Mouse (Mus musculus) adrenal gland, adult 8-10 months (tissue): ENCODE results near the gene Ap2s1. TPM values are rescaled to one million over a fixed set of nuclear protein-coding genes. Genes with fewer than 3 reads are reported as not detected.

Experiments used
- DNase-seq: peaks from one replicate; pipeline ENCODE4 v3.0.0; 2022
- total RNA-seq, 4 experiments: library from RNA; stranded (reverse); gene quantifications; 2 replicates each; pipeline ENCODE4 v1.2.4; 2022

Gene Ap2s1
- total RNA-seq, 4 experiments from 2014 or later: 127 to 153 (median 133) TPM

GRCm38 (mm10) chr7:16755362-16756017 lies 17.3 kb downstream of the Ap2s1 start:
- no peak for DNase-seq

DNA sequence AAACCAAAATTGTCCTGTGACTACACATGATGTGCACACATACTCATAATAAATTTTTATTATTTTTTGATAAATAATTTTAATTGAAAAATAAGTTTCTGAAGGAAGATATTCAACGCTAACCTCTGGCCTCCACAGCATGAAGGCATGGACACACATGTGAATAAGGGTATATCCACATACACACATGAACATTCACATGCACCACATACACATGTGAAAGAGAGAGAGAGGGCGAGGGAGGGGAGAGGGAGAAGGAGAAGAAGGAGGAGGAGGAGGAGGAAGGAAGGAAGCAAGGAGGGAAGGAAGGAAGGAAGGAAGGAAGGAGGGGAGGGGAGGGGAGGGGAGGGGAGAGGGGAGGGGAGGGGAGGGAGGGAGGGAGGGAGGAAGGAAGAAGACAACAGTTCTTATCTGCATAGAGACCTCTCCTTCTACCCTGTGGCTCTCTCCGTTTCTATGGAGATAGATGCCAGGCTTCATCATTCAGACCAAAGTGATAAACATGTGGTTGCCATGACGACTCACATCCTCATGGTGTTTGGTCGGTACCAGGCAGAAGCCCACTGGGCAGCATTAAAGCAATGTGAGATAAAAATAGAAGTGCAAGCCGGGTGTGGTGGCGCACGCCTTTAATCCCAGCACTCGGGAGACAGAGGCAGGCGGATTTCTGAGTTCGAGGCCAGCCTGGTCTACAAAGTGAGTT lies 20.8 kb downstream of the Ap2s1 start:
- DNase-seq: no peak

- no peak for DNase-seq
Measured at GRCm38 (mm10) chr7:16760292-16760691, 22.1 kb downstream of the Ap2s1 start.

DNA sequence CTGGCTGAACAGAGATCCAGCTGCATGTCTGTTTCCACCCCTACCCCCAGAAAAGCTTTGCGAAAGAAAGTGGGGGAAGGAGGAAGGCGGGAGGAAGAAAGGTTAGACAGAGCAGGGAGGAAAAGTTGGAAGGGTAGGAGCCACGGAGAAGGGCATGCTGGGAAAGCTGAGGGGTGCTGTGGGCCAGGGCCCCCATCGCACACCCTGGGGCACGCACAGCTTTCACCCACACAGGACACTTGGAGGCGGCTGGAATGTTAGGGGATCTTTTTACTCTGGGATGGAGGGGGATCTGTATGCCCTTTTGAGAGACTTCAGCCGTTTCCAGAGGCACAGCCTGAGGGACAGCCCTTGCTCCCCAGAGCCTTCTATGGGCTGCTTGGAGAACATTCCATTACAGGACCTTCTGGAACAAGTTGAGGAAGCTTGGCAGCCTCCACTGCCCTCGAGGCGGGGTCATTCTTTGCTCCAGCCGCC lies 22.8 kb downstream of the Ap2s1 start:
- no peak for DNase-seq

GRCm38 (mm10) chr7:16761630-16762029 lies 23.4 kb downstream of the Ap2s1 start:
- DNase-seq: no peak

DNA sequence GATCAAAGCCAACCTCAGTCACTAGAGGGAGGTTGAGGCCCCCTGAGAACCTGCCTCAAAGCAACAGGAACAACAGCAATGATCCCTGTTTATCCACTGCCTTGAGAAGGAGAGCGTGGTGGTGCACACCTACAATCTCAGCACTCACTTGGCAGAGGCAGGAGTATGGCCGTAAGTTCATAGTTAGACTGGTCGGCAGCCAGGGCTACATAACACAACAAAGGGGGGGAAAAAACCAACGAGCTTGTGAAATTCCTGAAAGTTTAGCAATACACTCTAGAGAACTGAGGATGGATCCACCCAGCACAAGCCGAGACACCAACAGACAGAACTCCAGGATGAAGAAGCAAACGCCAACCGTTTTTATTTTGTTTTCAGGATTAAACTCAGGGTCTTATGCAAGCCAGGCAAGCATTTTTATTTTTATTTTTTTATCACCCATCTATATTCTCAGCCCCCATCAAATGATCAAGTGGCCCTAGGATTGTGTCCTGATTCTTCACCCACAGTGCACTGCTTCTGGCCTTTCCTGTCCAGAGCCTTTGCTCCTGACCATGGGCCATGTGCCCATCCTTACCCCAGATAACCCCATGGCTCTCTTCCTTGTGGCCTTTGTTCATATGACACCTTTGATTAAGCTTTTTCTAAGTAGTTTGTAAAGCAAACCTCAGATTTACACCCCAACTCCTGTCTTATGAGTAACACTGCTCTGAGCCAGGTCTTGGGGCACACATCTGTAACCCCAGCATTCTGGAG lies 25.4 kb downstream of the Ap2s1 start:
- no peak for DNase-seq

DNA sequence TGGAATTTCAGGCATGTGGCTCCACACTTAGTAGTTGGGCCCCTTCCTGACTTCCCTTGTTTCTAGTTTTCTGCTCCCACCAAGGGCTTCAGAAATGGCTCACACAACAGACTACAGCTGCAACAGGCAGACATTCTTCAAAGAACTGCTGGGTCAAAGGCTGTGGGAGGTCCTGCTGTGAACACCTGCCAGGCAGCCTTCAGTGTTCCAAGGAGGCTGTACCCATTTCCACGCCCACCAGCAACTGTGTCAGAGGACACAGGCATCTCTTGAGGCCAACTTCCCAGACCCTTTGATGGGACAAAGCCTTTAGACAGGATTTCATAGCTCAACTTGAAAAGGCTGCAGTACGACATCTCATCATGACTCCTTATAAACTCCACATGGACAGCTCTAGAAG lies 28.2 kb downstream of the Ap2s1 start:
- DNase-seq: no peak

GRCm38 (mm10) chr7:16775888-16776287 lies 37.7 kb downstream of the Ap2s1 start:
- DNase-seq: no peak

DNA sequence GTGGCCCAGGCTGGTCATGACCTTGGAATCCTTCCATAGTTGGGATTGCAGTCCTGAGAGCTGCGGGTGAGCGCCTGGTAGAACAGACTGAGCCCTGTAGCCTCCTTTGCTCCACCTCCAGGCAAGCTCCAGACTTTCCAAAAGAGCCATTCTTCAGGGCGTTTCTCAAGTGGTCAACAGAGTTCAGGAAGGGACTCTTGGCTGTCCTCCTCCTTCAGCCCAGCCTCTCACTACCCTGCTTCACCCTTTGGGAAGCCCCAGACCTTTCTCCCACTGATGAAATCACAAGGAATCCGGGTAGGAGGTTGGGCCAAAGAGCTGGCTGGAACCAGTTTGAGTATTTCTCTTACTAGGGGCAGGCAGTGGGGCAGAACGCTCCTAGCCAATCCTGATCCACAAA lies 41.9 kb downstream of the Ap2s1 start:
- DNase-seq: no peak

GRCm38 (mm10) chr7:16780825-16781554 lies 42.8 kb downstream of the Ap2s1 start, which contains the start of gene Slc1a5:
TSS of gene Slc1a5 (plus strand) at chr7:16781340.
- peak; percentile 88 for DNase-seq

GRCm38 (mm10) chr7:16781555-16781815 lies 43.3 kb downstream of the Ap2s1 start:
- DNase-seq: no peak

- DNase-seq: no peak
Measured at GRCm38 (mm10) chr7:16781816-16782554, 43.8 kb downstream of the Ap2s1 start.

- DNase-seq: no peak
Measured at GRCm38 (mm10) chr7:16782555-16783125, 44.4 kb downstream of the Ap2s1 start.

DNA sequence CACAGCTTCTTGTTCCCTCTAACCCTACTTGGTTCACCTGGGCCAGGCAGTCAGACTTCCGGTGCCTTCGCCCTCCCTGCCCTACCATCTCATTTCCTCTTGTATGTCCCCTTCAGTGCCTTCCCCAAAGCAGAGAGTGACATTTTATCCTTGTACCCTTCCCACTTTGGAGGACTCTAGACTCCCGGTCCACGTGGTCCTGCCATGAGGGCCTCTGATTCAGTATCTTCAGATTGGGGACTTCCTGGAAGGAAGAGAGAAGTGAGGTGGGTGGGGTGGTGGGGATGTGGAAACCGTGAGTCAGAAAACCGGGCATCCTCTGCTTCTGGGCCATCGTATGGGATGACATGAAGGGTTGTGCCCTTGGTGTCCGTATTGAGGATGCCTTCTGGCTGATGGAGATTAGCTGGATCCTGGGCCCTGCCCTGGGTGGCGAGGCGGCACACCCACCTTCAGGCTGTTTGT lies 45.0 kb downstream of the Ap2s1 start:
- DNase-seq: no peak

- DNase-seq: peak; percentile 69
Measured at GRCm38 (mm10) chr7:16783758-16784415, 45.7 kb downstream of the Ap2s1 start.

GRCm38 (mm10) chr7:16784498-16784976 lies 46.3 kb downstream of the Ap2s1 start:
- no peak for DNase-seq

- no peak for DNase-seq
Measured at GRCm38 (mm10) chr7:16785541-16786083, 47.4 kb downstream of the Ap2s1 start.

GRCm38 (mm10) chr7:16792316-16792715 lies 54.1 kb downstream of the Ap2s1 start:
- no peak for DNase-seq

- DNase-seq: no peak
Measured at GRCm38 (mm10) chr7:16793010-16793725, 55.0 kb downstream of the Ap2s1 start.

- DNase-seq: no peak
Measured at GRCm38 (mm10) chr7:16794886-16795285, 56.7 kb downstream of the Ap2s1 start.
